Mouse (Mus musculus) forebrain, embryonic 12.5 days (tissue): ENCODE measurements at regions not wholly inside any gene's neighbourhood (a gene's known extent, or its start where the extent isn't known, plus 50 kb on each side); places are given as distances from the start of the nearest gene placed in this dataset.

ENCODE experiments used
- ATAC-seq: fragments of 200-750 bp; cut with Nextera tagmentation; 2 replicates; pipeline ENCODE4 v1.8.0; 2017; ENCODE audit warnings: moderate TSS enrichment; ENCODE audit not compliant: low FRiP score
- H3K27ac ChIP-seq: fragments of 300-500 bp; sonication (generic); 2 replicates; pipeline ENCODE4 v1.5.1; 2016; ENCODE audit warnings: mild to moderate bottlenecking
- H3K27me3 ChIP-seq: fragments of 300-500 bp; sonication (generic); 2 replicates; pipeline ENCODE4 v1.6.1; 2016; ENCODE audit warnings: mild to moderate bottlenecking
- H3K36me3 ChIP-seq: fragments of 300-500 bp; sonication (generic); replicated peaks from 2 replicates; pipeline ENCODE4 v1.6.1; 2016; ENCODE audit warnings: mild to moderate bottlenecking
- H3K4me1 ChIP-seq: fragments of 300-500 bp; sonication (generic); 2 replicates; pipeline ENCODE4 v1.6.1; 2016
- H3K4me2 ChIP-seq: fragments of 300-500 bp; sonication (generic); 2 replicates; pipeline ENCODE4 v1.6.1; 2016; ENCODE audit warnings: mild to moderate bottlenecking, moderate library complexity
- H3K4me3 ChIP-seq: fragments of 300-500 bp; sonication (generic); replicated peaks from 2 replicates; pipeline ENCODE4 v1.5.1; 2016; ENCODE audit warnings: mild to moderate bottlenecking
- H3K9ac ChIP-seq: fragments of 300-500 bp; sonication (generic); 2 replicates; pipeline ENCODE4 v1.6.1; 2016; ENCODE audit warnings: mild to moderate bottlenecking
- H3K9me3 ChIP-seq: fragments of 300-500 bp; sonication (generic); 2 replicates; pipeline ENCODE4 v1.6.1; 2016
- WGBS: fragments of 180-500 bp; shearing (Covaris S2); methylation state at CpG from one replicate; pipeline ENCODE4 v1.1.7; 2016; 5-methylcytosine and 5-hydroxymethylcytosine counted together

DNA sequence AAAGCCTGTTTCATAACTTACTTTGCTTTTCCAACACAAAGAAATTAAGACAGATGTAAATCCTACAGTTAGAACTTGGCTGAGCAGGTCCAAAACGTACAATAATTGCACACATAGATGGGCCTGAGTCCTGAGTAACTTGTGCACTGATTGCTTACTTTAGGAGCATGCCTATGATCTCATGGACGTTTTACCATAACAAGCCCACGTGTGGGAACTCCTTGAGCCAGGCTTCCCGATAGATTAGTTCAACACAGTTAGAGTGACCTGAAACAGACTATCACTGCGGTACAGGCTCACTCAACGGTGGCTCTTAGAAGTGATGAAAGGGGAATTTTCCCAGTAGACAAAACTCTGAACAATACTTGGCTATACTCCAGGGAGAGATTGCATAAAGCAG, 193.9 kb upstream of the Tank start:
- 85% methylated on average over 6 of the region's 6 CpGs for WGBS
- H3K36me3 ChIP-seq = no peaks in the 10 kb centered on the region

GRCm38 (mm10) chr2:61383744-61384295, 194.6 kb upstream of the Tank start:
- no peaks in the 10 kb centered on the region for H3K4me1 ChIP-seq

More for the DNA sequence above, 193.9 kb upstream of the Tank start:
- H3K4me1 ChIP-seq = no peaks in the 10 kb centered on the region
- H3K27me3 ChIP-seq = no peaks in the 10 kb centered on the region
- ATAC-seq = no peak
- H3K9me3 ChIP-seq = no peaks in the 10 kb centered on the region
- no peak overlapping the region for H3K9ac ChIP-seq
- H3K4me2 ChIP-seq = no peak overlapping the region
- no peak overlapping the region for H3K27ac ChIP-seq
- H3K4me3 ChIP-seq = no peak overlapping the region

GRCm38 (mm10) chr2:61379076-61379475, 199.3 kb upstream of the Tank start:
- 84% methylated on average over 5 of the region's 5 CpGs for WGBS
- ATAC-seq = no peak
- H3K4me3 ChIP-seq = no peak overlapping the region
- H3K27ac ChIP-seq = no peak overlapping the region
- H3K4me1 ChIP-seq = no peaks in the 10 kb centered on the region
- no peak overlapping the region for H3K4me2 ChIP-seq
- H3K9ac ChIP-seq = no peak overlapping the region
- no peaks in the 10 kb centered on the region for H3K27me3 ChIP-seq
- H3K9me3 ChIP-seq = no peaks in the 10 kb centered on the region
- no peaks in the 10 kb centered on the region for H3K36me3 ChIP-seq

More at GRCm38 (mm10) chr2:61383744-61384295, 194.6 kb upstream of the Tank start:
- Histone ChIP-seq H3K9ac (no peak overlapping the region), H3K4me3 (no peak overlapping the region), H3K27ac (no peak overlapping the region), H3K36me3 (no peaks in the 10 kb centered on the region), H3K4me2 (no peak overlapping the region), H3K9me3 (no peaks in the 10 kb centered on the region), H3K27me3 (no peaks in the 10 kb centered on the region)
- ATAC-seq = no peak
- WGBS = 97% methylated on average over 1 of the region's 1 CpGs

DNA sequence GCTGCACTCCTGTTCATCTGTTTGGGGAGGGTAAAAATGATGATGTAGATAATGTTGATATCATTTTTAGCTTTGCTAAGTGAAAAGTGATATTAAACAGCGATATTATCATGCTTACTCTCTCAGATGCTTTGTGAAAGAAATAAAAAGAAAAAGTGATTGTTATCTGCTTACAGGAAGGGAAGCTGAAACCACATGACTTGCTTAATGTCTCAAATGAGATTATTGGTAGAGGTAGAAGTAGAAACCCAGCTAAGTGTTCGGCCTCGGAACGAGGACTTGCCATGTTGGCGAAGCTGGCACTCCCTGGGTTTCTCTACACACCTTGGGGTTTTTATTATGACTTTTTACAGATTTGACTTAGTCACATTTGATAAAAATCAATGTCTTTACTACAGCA, 200.1 kb upstream of the Tank start:
- no peak for ATAC-seq
- 91% methylated on average over 5 of the region's 5 CpGs for WGBS
- no peak overlapping the region for H3K9ac ChIP-seq
- H3K4me2 ChIP-seq = no peak overlapping the region
- no peaks in the 10 kb centered on the region for H3K4me1 ChIP-seq
- no peaks in the 10 kb centered on the region for H3K27me3 ChIP-seq
- H3K4me3 ChIP-seq = no peak overlapping the region
- H3K27ac ChIP-seq = no peak overlapping the region
- no peaks in the 10 kb centered on the region for H3K9me3 ChIP-seq
- no peaks in the 10 kb centered on the region for H3K36me3 ChIP-seq

DNA sequence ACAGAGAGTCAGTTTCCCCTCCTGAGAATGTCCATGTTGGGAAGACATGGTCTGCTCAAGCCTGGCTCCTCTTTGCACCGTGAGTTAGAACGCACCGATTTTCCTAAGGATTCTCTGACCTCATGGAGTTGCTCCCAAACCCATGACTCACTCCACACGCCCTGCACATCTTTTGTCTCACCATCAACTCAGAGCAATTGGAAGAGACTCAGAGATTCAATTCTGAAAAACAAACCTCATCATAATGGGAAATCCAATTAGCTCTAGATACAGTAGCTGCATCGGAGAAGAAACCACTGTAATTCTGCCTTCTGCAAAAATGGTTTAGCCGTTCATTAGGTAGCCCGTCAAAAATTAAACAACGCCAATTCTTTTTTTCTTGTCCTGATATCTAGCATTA, 200.6 kb upstream of the Tank start:
- 94% methylated on average over 8 of the region's 8 CpGs for WGBS

GRCm38 (mm10) chr2:61362606-61363005, 215.8 kb upstream of the Tank start:
- H3K4me2 ChIP-seq = no peak overlapping the region
- H3K9ac ChIP-seq = no peak overlapping the region
- H3K4me1 ChIP-seq = no peaks in the 10 kb centered on the region
- no peaks in the 10 kb centered on the region for H3K9me3 ChIP-seq
- H3K36me3 ChIP-seq = no peaks in the 10 kb centered on the region
- H3K27me3 ChIP-seq = no peaks in the 10 kb centered on the region
- H3K4me3 ChIP-seq = no peak overlapping the region
- WGBS = 91% methylated on average over 4 of the region's 4 CpGs
- H3K27ac ChIP-seq = no peak overlapping the region
- ATAC-seq = no peak

More for the DNA sequence above, 200.6 kb upstream of the Tank start:
- Histone ChIP-seq H3K4me2 (no peak overlapping the region), H3K27me3 (no peaks in the 10 kb centered on the region), H3K4me3 (no peak overlapping the region), H3K27ac (no peak overlapping the region), H3K36me3 (no peaks in the 10 kb centered on the region), H3K4me1 (no peaks in the 10 kb centered on the region), H3K9ac (no peak overlapping the region), H3K9me3 (no peaks in the 10 kb centered on the region)
- ATAC-seq = no peak

DNA sequence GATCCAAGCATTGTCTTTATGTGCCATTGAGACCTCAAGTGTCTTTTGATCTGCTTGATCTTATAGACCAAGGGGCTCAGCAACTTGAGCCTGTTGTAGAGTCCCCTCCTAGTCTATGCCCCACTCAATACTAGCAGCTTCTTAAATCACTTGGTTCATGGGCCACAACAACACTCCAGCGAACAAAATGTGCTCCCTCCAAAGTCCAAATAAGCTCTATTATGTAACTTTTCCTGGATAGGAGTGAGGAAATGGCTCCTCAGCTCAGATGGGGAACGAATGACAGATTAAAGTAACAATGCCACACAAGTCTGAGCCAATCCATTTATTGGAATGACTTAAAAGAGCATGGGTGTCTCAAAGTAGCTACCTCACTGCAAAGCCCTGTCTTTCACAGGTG, 217.0 kb upstream of the Tank start:
- no peak overlapping the region for H3K9ac ChIP-seq
- no peaks in the 10 kb centered on the region for H3K4me1 ChIP-seq
- H3K27ac ChIP-seq = no peak overlapping the region
- no peaks in the 10 kb centered on the region for H3K36me3 ChIP-seq
- 86% methylated on average over 2 of the region's 2 CpGs for WGBS
- no peak for ATAC-seq
- H3K4me2 ChIP-seq = no peak overlapping the region
- H3K9me3 ChIP-seq = no peaks in the 10 kb centered on the region
- no peak overlapping the region for H3K4me3 ChIP-seq
- H3K27me3 ChIP-seq = no peaks in the 10 kb centered on the region

- no peak overlapping the region for H3K4me2 ChIP-seq
- H3K27me3 ChIP-seq = no peaks in the 10 kb centered on the region
- no peaks in the 10 kb centered on the region for H3K9me3 ChIP-seq
- 53% methylated on average over 8 of the region's 8 CpGs for WGBS
- no peaks in the 10 kb centered on the region; the same call in 1 of the 2 replicates for H3K4me1 ChIP-seq
- H3K4me3 ChIP-seq = no peak overlapping the region
- no peaks in the 10 kb centered on the region for H3K36me3 ChIP-seq
- no peak overlapping the region for H3K27ac ChIP-seq
- no peak overlapping the region for H3K9ac ChIP-seq
- ATAC-seq = no peak
Observed at GRCm38 (mm10) chr2:61354104-61354503, 224.3 kb upstream of the Tank start.

- WGBS = 87% methylated on average over 3 of the region's 3 CpGs
- Histone ChIP-seq H3K4me1 (no peaks in the 10 kb centered on the region), H3K9me3 (no peaks in the 10 kb centered on the region), H3K27ac (no peak overlapping the region), H3K4me2 (no peak overlapping the region), H3K4me3 (no peak overlapping the region), H3K36me3 (no peaks in the 10 kb centered on the region), H3K9ac (no peak overlapping the region), H3K27me3 (no peaks in the 10 kb centered on the region)
- no peak for ATAC-seq
Observed at GRCm38 (mm10) chr2:61347451-61347850, 230.9 kb upstream of the Tank start.

DNA sequence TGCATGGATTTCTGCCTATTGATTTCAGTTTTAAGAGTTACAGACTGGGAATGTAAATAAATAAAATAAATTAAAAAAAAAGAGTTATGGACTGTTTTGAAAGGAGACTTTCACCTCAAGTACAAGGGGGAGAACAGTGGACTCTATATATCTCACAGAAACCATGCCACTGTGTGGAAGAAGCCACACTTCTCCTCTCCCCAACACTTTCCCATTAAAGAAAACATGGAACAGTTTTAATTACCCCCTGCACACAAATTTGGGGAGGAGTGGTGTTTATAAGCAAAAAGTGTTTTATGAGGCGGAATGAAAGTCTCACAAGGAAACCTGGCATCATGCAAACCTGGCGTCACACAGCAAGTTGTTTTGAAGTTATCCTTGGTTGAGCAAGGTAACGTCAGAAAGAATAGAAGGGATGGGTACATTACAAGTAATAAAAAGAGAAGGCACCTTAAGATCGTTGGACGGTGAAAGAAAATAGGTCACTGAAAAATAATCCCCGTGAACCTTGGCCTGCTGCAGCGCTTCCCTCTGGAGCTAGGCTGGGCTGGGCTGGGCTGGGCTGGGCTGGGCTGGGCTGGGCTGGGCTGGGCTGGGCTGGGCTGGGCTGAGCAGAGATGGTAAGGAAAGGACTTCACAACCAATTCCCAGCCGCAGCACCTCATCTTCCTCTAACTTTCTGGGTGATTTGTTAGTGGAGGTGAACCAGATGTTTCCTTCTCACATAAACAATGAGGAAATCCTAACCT, 232.2 kb upstream of the Tank start:
- H3K9me3 ChIP-seq = no peaks in the 10 kb centered on the region
- 62% methylated on average over 8 of the region's 8 CpGs for WGBS
- H3K4me2 ChIP-seq = no peak overlapping the region
- no peak overlapping the region for H3K9ac ChIP-seq
- H3K4me3 ChIP-seq = no peak overlapping the region
- H3K27me3 ChIP-seq = no peaks in the 10 kb centered on the region
- H3K4me1 ChIP-seq = no peaks in the 10 kb centered on the region
- no peak overlapping the region for H3K27ac ChIP-seq
- no peak for ATAC-seq
- no peaks in the 10 kb centered on the region for H3K36me3 ChIP-seq

GRCm38 (mm10) chr2:61345311-61345710, 233.1 kb upstream of the Tank start:
- no peak for ATAC-seq
- Histone ChIP-seq H3K9ac (no peak overlapping the region), H3K27me3 (no peaks in the 10 kb centered on the region), H3K4me2 (no peak overlapping the region), H3K4me3 (no peak overlapping the region), H3K4me1 (no peaks in the 10 kb centered on the region), H3K27ac (no peak overlapping the region), H3K36me3 (no peaks in the 10 kb centered on the region), H3K9me3 (no peaks in the 10 kb centered on the region)
- WGBS = 89% methylated on average over 7 of the region's 7 CpGs

- no peak overlapping the region for H3K4me3 ChIP-seq
- H3K9ac ChIP-seq = no peak overlapping the region
- H3K27me3 ChIP-seq = no peaks in the 10 kb centered on the region
- no peaks in the 10 kb centered on the region for H3K4me1 ChIP-seq
- H3K9me3 ChIP-seq = no peaks in the 10 kb centered on the region
- no peaks in the 10 kb centered on the region for H3K36me3 ChIP-seq
- WGBS = 92% methylated on average over 16 of the region's 16 CpGs
- no peak overlapping the region for H3K27ac ChIP-seq
- ATAC-seq = no peak
- H3K4me2 ChIP-seq = no peak overlapping the region
Observed at GRCm38 (mm10) chr2:61344556-61345131, 233.7 kb upstream of the Tank start.

DNA sequence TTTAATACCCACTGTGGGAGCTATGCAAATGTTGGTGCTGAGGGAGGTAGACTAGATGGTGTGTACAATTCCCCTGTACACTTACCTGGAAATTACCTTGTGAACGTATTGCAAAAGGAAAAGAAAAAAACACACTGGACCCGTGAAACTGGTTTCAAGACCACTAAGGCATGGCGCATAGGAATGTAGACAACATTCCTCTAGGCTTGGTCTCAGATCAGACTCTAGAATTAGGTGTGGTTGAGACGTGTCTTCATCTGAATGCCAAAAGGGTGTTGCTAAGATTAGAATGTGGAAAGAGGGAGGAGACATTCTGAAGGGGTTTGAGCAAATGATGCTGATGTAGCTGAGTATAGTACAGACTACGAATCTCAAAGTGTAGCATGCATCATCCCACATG, 237.1 kb upstream of the Tank start:
- H3K9me3 ChIP-seq = no peaks in the 10 kb centered on the region
- H3K27ac ChIP-seq = no peak overlapping the region
- H3K4me1 ChIP-seq = no peaks in the 10 kb centered on the region
- H3K36me3 ChIP-seq = no peaks in the 10 kb centered on the region
- H3K27me3 ChIP-seq = no peaks in the 10 kb centered on the region
- no peak overlapping the region for H3K4me3 ChIP-seq
- no peak for ATAC-seq
- WGBS = 93% methylated on average over 5 of the region's 5 CpGs
- H3K4me2 ChIP-seq = no peak overlapping the region
- H3K9ac ChIP-seq = no peak overlapping the region
